Mouse (Mus musculus) MEL (cell line): Measurements from ENCODE around the gene Rassf5. TPM values are rescaled to one million over a fixed set of nuclear protein-coding genes. Genes with fewer than 3 reads are reported as not detected.

Experiments used
- DNase-seq: peaks from one replicate; pipeline ENCODE4 v3.0.0; 2011; ENCODE audit warnings: low read depth, low spot score
- H3K27ac ChIP-seq: 2 replicates; pipeline ENCODE4 v1.5.1; 2012; ENCODE audit warnings: low read depth, mild to moderate bottlenecking, control low read depth, low read length, moderate library complexity; ENCODE audit not compliant: control insufficient read depth
- H3K27me3 ChIP-seq, 2 experiments: fragments of 150-350 bp in 1 of 2; sonication (generic) in 1 of 2; 2 replicates each; pipeline ENCODE4 v1.6.1; 2012; ENCODE audit warnings: low read length in 2 of 2, mild to moderate bottlenecking in 2 of 2, improper control_type of control experiment in 1 of 2, moderate library complexity in 1 of 2; ENCODE audit not compliant: insufficient read depth in 2 of 2, control insufficient read depth in 1 of 2
- H3K36me3 ChIP-seq, 2 experiments: 2 replicates each; pipeline ENCODE4 v1.6.1; 2012 to 2014; ENCODE audit warnings: low read length in 2 of 2, improper control_type of control experiment in 1 of 2, inconsistent platforms in 1 of 2, mild to moderate bottlenecking in 1 of 2; ENCODE audit not compliant: insufficient read depth in 2 of 2, control insufficient read depth in 1 of 2
- H3K4me1 ChIP-seq, 2 experiments: fragments of 150-350 bp in 1 of 2; sonication (generic) in 1 of 2; 2 replicates each; pipeline ENCODE4 v1.6.1; 2012; ENCODE audit warnings: low read length in 2 of 2, improper control_type of control experiment in 1 of 2, mild to moderate bottlenecking in 1 of 2; ENCODE audit not compliant: insufficient read depth in 2 of 2, control insufficient read depth in 1 of 2
- H3K4me3 ChIP-seq, 2 experiments: fragments of 150-350 bp in 1 of 2; sonication (generic) in 1 of 2; 2 replicates each; pipeline ENCODE4 v1.5.1; 2012; ENCODE audit warnings: low read depth in 2 of 2, low read length in 2 of 2, mild to moderate bottlenecking in 2 of 2, moderate library complexity in 2 of 2, control low read depth in 1 of 2, improper control_type of control experiment in 1 of 2; ENCODE audit not compliant: control insufficient read depth in 1 of 2, insufficient read depth in 1 of 2
- H3K79me2 ChIP-seq: 2 replicates; pipeline ENCODE4 v1.6.1; 2012; ENCODE audit warnings: mild to moderate bottlenecking, low read length, moderate library complexity; ENCODE audit not compliant: control insufficient read depth, poor library complexity, insufficient read depth
- H3K9ac ChIP-seq: 2 replicates; pipeline ENCODE4 v1.6.1; 2012; ENCODE audit warnings: low read depth, mild to moderate bottlenecking, control low read depth, low read length, moderate library complexity; ENCODE audit not compliant: control insufficient read depth, poor library complexity, severe bottlenecking
- H3K9me3 ChIP-seq: fragments of 150-350 bp; sonication (generic); replicated peaks from 2 replicates; pipeline ENCODE4 v1.6.1; 2012; ENCODE audit warnings: mild to moderate bottlenecking, low read length, improper control_type of control experiment, moderate library complexity; ENCODE audit not compliant: insufficient read depth
- BHLHE40 ChIP-seq: IDR thresholded peaks from 2 replicates; pipeline ENCODE4 v1.6.1; 2012; ENCODE audit warnings: low read depth, mild to moderate bottlenecking, inconsistent platforms, low read length, improper control_type of control experiment, borderline replicate concordance
- CTCF ChIP-seq, 3 experiments: IDR thresholded peaks in 2 of 3; conservative IDR thresholded peaks in 1 of 3; 2 replicates each; pipeline ENCODE4 v1.5.1; 2011 to 2012; ENCODE audit warnings: low read length in 3 of 3, low read depth in 2 of 3, mild to moderate bottlenecking in 2 of 3, improper control_type of control experiment in 1 of 3, inconsistent platforms in 1 of 3, mixed read lengths in 1 of 3, moderate library complexity in 1 of 3; ENCODE audit not compliant: control insufficient read depth in 1 of 3, insufficient read depth in 1 of 3, poor library complexity in 1 of 3, severe bottlenecking in 1 of 3
- EP300 ChIP-seq, 2 experiments: IDR thresholded peaks; 2 replicates each; pipeline ENCODE4 v1.6.1; 2011; ENCODE audit warnings: improper control_type of control experiment in 2 of 2, low read length in 2 of 2, low read depth in 1 of 2, mild to moderate bottlenecking in 1 of 2
- HCFC1 ChIP-seq: IDR thresholded peaks from 2 replicates; pipeline ENCODE4 v1.6.1; 2012; ENCODE audit warnings: low read depth, mild to moderate bottlenecking, inconsistent platforms, low read length, improper control_type of control experiment, moderate library complexity
- KAT2A ChIP-seq: conservative IDR thresholded peaks from 2 replicates; pipeline ENCODE4 v1.6.1; 2012; ENCODE audit warnings: low read depth, low read length, improper control_type of control experiment, inconsistent platforms
- MAX ChIP-seq: IDR thresholded peaks from 2 replicates; pipeline ENCODE4 v1.6.1; 2011; ENCODE audit warnings: low read length, improper control_type of control experiment
- MAZ ChIP-seq: IDR thresholded peaks from 2 replicates; pipeline ENCODE4 v1.6.1; 2012; ENCODE audit warnings: low read depth, mild to moderate bottlenecking, inconsistent platforms, low read length, improper control_type of control experiment
- MXI1 ChIP-seq: IDR thresholded peaks from 2 replicates; pipeline ENCODE4 v1.6.1; 2011; ENCODE audit warnings: mild to moderate bottlenecking, low read depth, low read length, improper control_type of control experiment
- MYB ChIP-seq: IDR thresholded peaks from 2 replicates; pipeline ENCODE4 v1.6.1; 2011; ENCODE audit warnings: mild to moderate bottlenecking, low read depth, low read length, improper control_type of control experiment
- NELFE ChIP-seq: IDR thresholded peaks from 2 replicates; pipeline ENCODE4 v1.6.1; 2011; ENCODE audit warnings: low read depth, low read length, improper control_type of control experiment
- NRF1 ChIP-seq: IDR thresholded peaks from 2 replicates; pipeline ENCODE4 v1.6.1; 2014; ENCODE audit warnings: low read depth, mild to moderate bottlenecking, inconsistent platforms, low read length, improper control_type of control experiment, moderate library complexity; ENCODE audit not compliant: poor library complexity, insufficient read depth, severe bottlenecking
- POLR2AphosphoS2 ChIP-seq: IDR thresholded peaks from 2 replicates; pipeline ENCODE4 v1.6.1; 2011; ENCODE audit warnings: low read length, improper control_type of control experiment
- POLR2AphosphoS5 ChIP-seq: IDR thresholded peaks from 2 replicates; pipeline ENCODE4 v1.6.1; 2012; ENCODE audit warnings: low read depth, borderline replicate concordance, mild to moderate bottlenecking, inconsistent platforms, low read length, moderate library complexity, mixed read lengths
- RAD21 ChIP-seq: IDR thresholded peaks from 2 replicates; pipeline ENCODE4 v1.6.1; 2011; ENCODE audit warnings: mild to moderate bottlenecking, low read depth, low read length, improper control_type of control experiment
- RCOR1 ChIP-seq: IDR thresholded peaks from 2 replicates; pipeline ENCODE4 v1.6.1; 2012; ENCODE audit warnings: low read depth, mild to moderate bottlenecking, inconsistent platforms, low read length, improper control_type of control experiment
- TBP ChIP-seq: IDR thresholded peaks from 2 replicates; pipeline ENCODE4 v1.8.0; 2011; ENCODE audit warnings: low read depth, low read length, improper control_type of control experiment
- TCF12 ChIP-seq: IDR thresholded peaks from 2 replicates; pipeline ENCODE4 v1.6.1; 2014; ENCODE audit warnings: low read depth, mild to moderate bottlenecking, inconsistent platforms, low read length, improper control_type of control experiment, moderate library complexity
- USF2 ChIP-seq, 2 experiments: IDR thresholded peaks; 2 replicates each; pipeline ENCODE4 v1.6.1; 2011 to 2012; ENCODE audit warnings: improper control_type of control experiment in 2 of 2, low read length in 2 of 2, borderline replicate concordance in 1 of 2, inconsistent platforms in 1 of 2, low read depth in 1 of 2, mild to moderate bottlenecking in 1 of 2; ENCODE audit not compliant: insufficient read depth in 1 of 2
- ZKSCAN1 ChIP-seq: IDR thresholded peaks from 2 replicates; pipeline ENCODE4 v1.6.1; 2012; ENCODE audit warnings: low read depth, mild to moderate bottlenecking, inconsistent platforms, low read length, improper control_type of control experiment, moderate library complexity
- ZMIZ1 ChIP-seq: IDR thresholded peaks from 2 replicates; pipeline ENCODE4 v1.6.1; 2012; ENCODE audit warnings: low read depth, mild to moderate bottlenecking, inconsistent platforms, low read length, improper control_type of control experiment, moderate library complexity
- ZNF384 ChIP-seq: IDR thresholded peaks from 2 replicates; pipeline ENCODE4 v1.6.1; 2012; ENCODE audit warnings: low read depth, mild to moderate bottlenecking, inconsistent platforms, low read length, improper control_type of control experiment
- polyA plus RNA-seq, 2 experiments: library from polyadenylated mRNA; stranded (reverse) in 1 of 2; unstranded in 1 of 2; fragments of >175 nt in 1 of 2; fragments of >200 nt in 1 of 2; gene quantifications; 2 replicates each; pipeline versions ENCODE4 v1.2.1 to v1.2.4; 2012; ENCODE audit warnings: low replicate concordance in 2 of 2, low read depth in 1 of 2; ENCODE audit not compliant: insufficient read length in 2 of 2, insufficient read depth in 1 of 2, missing spikeins in 1 of 2
- total RNA-seq: library from RNA; depleted of rRNA; stranded (reverse); fragments of 300-350 nt; gene quantifications from 2 replicates; pipeline ENCODE4 v1.2.3, GENCODE M21; 2012

Gene Rassf5
- total and polyA plus RNA-seq, 3 experiments, result 14.8 to 28.8 TPM; not detected in 1

GRCm38 (mm10) chr1:131164427-131164826, 80.6 kb downstream of the Rassf5 start:
- Histone ChIP-seq H3K27ac (no peak overlapping the region), H3K36me3 (peaks cover 2 to 4% of the 10 kb centered on the region in 2 experiments), H3K79me2 (no peaks in the 10 kb centered on the region), H3K4me3 (no peak overlapping the region), H3K4me1 (peaks cover 1 to 3% of the 10 kb centered on the region in 2 experiments; a peak in 2 of 4 replicates), H3K27me3 (no peaks in the 10 kb centered on the region), H3K9me3 (no peaks in the 10 kb centered on the region), H3K9ac (no peak overlapping the region)
- TF ChIP-seq CTCF (IDR thresholded peaks at IDR 0.05 in 2 of 3, conservative IDR thresholded peaks at IDR 0.05 in 1 of 3; ENCODE audit: control insufficient read depth in 1 of 3, insufficient read depth in 1 of 3, low read depth in 2 of 3, low read length in 3 of 3, poor library complexity in 1 of 3, severe bottlenecking in 1 of 3) (no peak), EP300 (IDR thresholded peaks at IDR 0.05; ENCODE audit: low read depth in 1 of 2, low read length in 2 of 2) (no peak), POLR2AphosphoS2 (no peak), POLR2AphosphoS5 (no peak), HCFC1 (no peak), USF2 (IDR thresholded peaks at IDR 0.05; ENCODE audit: borderline replicate concordance in 1 of 2, insufficient read depth in 1 of 2, low read depth in 1 of 2, low read length in 2 of 2) (no peak), ZKSCAN1 (no peak), RCOR1 (no peak), BHLHE40 (no peak), MYB (no peak), MXI1 (no peak), NELFE (no peak), RAD21 (no peak), KAT2A (no peak), MAX (no peak), TCF12 (no peak), MAZ (no peak), ZNF384 (no peak)
- DNase-seq, result no peak

DNA sequence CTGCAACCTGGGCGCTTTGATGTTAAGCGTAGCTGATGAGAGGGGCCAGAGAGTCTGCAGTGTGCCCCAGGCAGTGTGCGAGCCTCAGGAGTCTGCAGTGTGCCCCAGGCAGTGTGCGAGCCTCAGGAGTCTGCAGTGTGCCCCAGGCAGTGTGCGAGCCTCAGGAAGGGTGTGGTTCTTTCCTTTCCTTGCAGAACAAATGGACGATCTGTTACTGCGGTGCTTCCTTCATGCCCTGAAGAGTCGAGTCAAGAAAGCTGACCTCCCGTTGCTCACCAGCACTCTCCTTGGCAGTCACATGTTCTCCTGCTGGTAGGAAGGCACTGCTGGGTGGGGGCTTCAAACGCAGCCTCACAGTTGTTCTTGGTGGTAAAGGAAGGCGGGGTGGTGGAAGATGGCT, 84.0 kb downstream of the Rassf5 start:
- Histone ChIP-seq H3K27ac (no peak overlapping the region), H3K9me3 (no peaks in the 10 kb centered on the region), H3K36me3 (peaks cover 4 to 9% of the 10 kb centered on the region in 2 experiments), H3K4me3 (no peak overlapping the region), H3K79me2 (no peaks in the 10 kb centered on the region), H3K27me3 (no peaks in the 10 kb centered on the region), H3K4me1 (peaks cover 6 to 7% of the 10 kb centered on the region in 2 experiments; a peak in 2 of 4 replicates), H3K9ac (no peak overlapping the region)
- TF ChIP-seq MYB (no peak), ZMIZ1 (no peak), TBP (no peak), NRF1 (no peak), ZNF384 (no peak)
- DNase-seq, result no peak
